Mouse (Mus musculus) stomach, postnatal 0 days (tissue): ENCODE measurements at regions not wholly inside any gene's neighbourhood (a gene's known extent, or its start where the extent isn't known, plus 50 kb on each side); places are given as distances from the start of the nearest gene placed in this dataset.

Experiments
- CTCF ChIP-seq: IDR thresholded peaks from 2 replicates; pipeline ENCODE4 v1.5.1; 2016; ENCODE audit warnings: antibody characterized with exemption, low read depth, mild to moderate bottlenecking, moderate library complexity
- EP300 ChIP-seq: optimal IDR thresholded peaks from 2 replicates; pipeline ENCODE3; 2016; ENCODE audit warnings: antibody characterized with exemption

- no peak for TF ChIP-seq CTCF
- no peak for TF ChIP-seq EP300
Measured at GRCm38 (mm10) chr15:25129572-25129971, 284.0 kb downstream of the Basp1 start.
